Mouse (Mus musculus) embryonic facial prominence, embryonic 10.5 days (tissue): ENCODE measurements around the gene Med11. TPM values are rescaled to one million over a fixed set of nuclear protein-coding genes. Genes with fewer than 3 reads are reported as not detected.
"Not testable (repeated sequence)": the region's sequence is repeated elsewhere in the genome, so short reads cannot be mapped to it uniquely, and the experiment has no call there.

Source experiments
- DNase-seq: peaks from one replicate; pipeline ENCODE4 v3.0.0-alpha.2; 2017; ENCODE audit warnings: low spot score
- H3K27ac ChIP-seq: fragments of 300-500 bp; sonication (generic); replicated peaks from 2 replicates; pipeline ENCODE4 v1.5.1; 2016; ENCODE audit warnings: mild to moderate bottlenecking
- H3K27me3 ChIP-seq: fragments of 300-500 bp; sonication (generic); replicated peaks from 2 replicates; pipeline ENCODE4 v1.6.1; 2016; ENCODE audit warnings: low read depth, mild to moderate bottlenecking; ENCODE audit not compliant: poor library complexity, severe bottlenecking
- H3K36me3 ChIP-seq: fragments of 300-500 bp; sonication (generic); replicated peaks from 2 replicates; pipeline ENCODE4 v1.6.1; 2016; ENCODE audit warnings: mild to moderate bottlenecking, moderate library complexity
- H3K4me1 ChIP-seq: fragments of 300-500 bp; sonication (generic); 2 replicates; pipeline ENCODE4 v1.6.1; 2016
- H3K4me3 ChIP-seq: fragments of 300-500 bp; sonication (generic); 2 replicates; pipeline ENCODE4 v1.5.1; 2016; ENCODE audit warnings: mild to moderate bottlenecking, moderate library complexity
- H3K9me3 ChIP-seq: fragments of 300-500 bp; sonication (generic); 2 replicates; pipeline ENCODE4 v1.6.1; 2016; ENCODE audit warnings: mild to moderate bottlenecking
- WGBS: fragments of 180-500 bp; shearing (Covaris S2); methylation state at CpG from one replicate; pipeline ENCODE4 v1.1.7; 2016; 5-methylcytosine and 5-hydroxymethylcytosine counted together
- polyA plus RNA-seq: library from polyadenylated mRNA; unstranded; fragments of >200 nt; fragmentation: Nextera tagmentation; extraction: Ambion mirVana; gene quantifications from 2 replicates; pipeline ENCODE4 v1.2.1, GENCODE M21; 2016

Gene Med11
- 44.1 TPM in 2 replicates for polyA plus RNA-seq

- Histone ChIP-seq H3K9me3 (no peaks in the 10 kb centered on the region), H3K4me1 (peaks cover 19% of the 10 kb centered on the region), H3K36me3 (peaks cover 17% of the 10 kb centered on the region), H3K4me3 (peak within 1 kb of the TSS; percentile 82), H3K27me3 (no peaks in the 10 kb centered on the region), H3K27ac (peak within 1 kb of the TSS; percentile 97)
- DNase-seq: peak; percentile 96
- under 1% methylated on average over 46 of the region's 46 CpGs for WGBS
These were observed at the start of gene Med11 for GRCm38 (mm10) chr11:70451797-70452498. Gene Med11, plus strand, starts transcription at chr11:70451919.

GRCm38 (mm10) chr11:70403598-70403997, 48.1 kb upstream of the Med11 start:
- no peak for DNase-seq
- H3K4me1 ChIP-seq: peaks cover 13% of the 10 kb centered on the region
- no peak overlapping the region for H3K4me3 ChIP-seq
- 90% methylated on average over 2 of the region's 2 CpGs for WGBS
- H3K27me3 ChIP-seq: no peaks in the 10 kb centered on the region
- H3K36me3 ChIP-seq: peaks cover 96% of the 10 kb centered on the region
- no peak overlapping the region for H3K27ac ChIP-seq
- H3K9me3 ChIP-seq: no peaks in the 10 kb centered on the region

GRCm38 (mm10) chr11:70409594-70410296, 42.0 kb upstream of the Med11 start, which contains the start of gene Pelp1:
Gene Pelp1, minus strand, starts transcription at chr11:70410031.
- no peaks in the 10 kb centered on the region for H3K27me3 ChIP-seq
- no peaks in the 10 kb centered on the region for H3K9me3 ChIP-seq
- peak; percentile 99 for DNase-seq
- H3K36me3 ChIP-seq: peaks cover 34% of the 10 kb centered on the region
- WGBS: under 1% methylated on average over 59 of the region's 59 CpGs
- peak within 1 kb of the TSS; percentile 95 for H3K27ac ChIP-seq
- H3K4me3 ChIP-seq: peak within 1 kb of the TSS; percentile 91
- H3K4me1 ChIP-seq: peaks cover 25% of the 10 kb centered on the region

- Histone ChIP-seq H3K27me3 (no peaks in the 10 kb centered on the region), H3K27ac (peak overlapping the region; percentile 95), H3K9me3 (no peaks in the 10 kb centered on the region), H3K4me1 (peaks cover 25% of the 10 kb centered on the region), H3K4me3 (peak overlapping the region; percentile 91), H3K36me3 (peaks cover 29% of the 10 kb centered on the region)
- DNase-seq: no peak
- WGBS: 65% methylated on average over 6 of the region's 6 CpGs
These were observed 41.4 kb upstream of the Med11 start for GRCm38 (mm10) chr11:70410297-70410643.

GRCm38 (mm10) chr11:70412591-70412990, 39.1 kb upstream of the Med11 start:
- Histone ChIP-seq H3K4me3 (no peak overlapping the region), H3K27ac (no peak overlapping the region), H3K36me3 (peaks cover 7% of the 10 kb centered on the region), H3K4me1 (peaks cover 21% of the 10 kb centered on the region), H3K27me3 (no peaks in the 10 kb centered on the region), H3K9me3 (no peaks in the 10 kb centered on the region)
- no peak for DNase-seq
- 79% methylated on average over 5 of the region's 5 CpGs for WGBS

- Histone ChIP-seq H3K27me3 (no peaks in the 10 kb centered on the region), H3K4me1 (peaks cover 9% of the 10 kb centered on the region), H3K9me3 (no peaks in the 10 kb centered on the region), H3K27ac (no peak overlapping the region), H3K36me3 (no peaks in the 10 kb centered on the region), H3K4me3 (no peak overlapping the region)
- WGBS: 16% methylated on average over 3 of the region's 3 CpGs
- DNase-seq: peak; percentile 76
These were observed 37.8 kb upstream of the Med11 start for GRCm38 (mm10) chr11:70413961-70414360.

GRCm38 (mm10) chr11:70418199-70418598, 33.5 kb upstream of the Med11 start:
- Histone ChIP-seq H3K27ac (no peak overlapping the region), H3K9me3 (no peaks in the 10 kb centered on the region), H3K4me3 (no peak overlapping the region), H3K4me1 (no peaks in the 10 kb centered on the region), H3K36me3 (no peaks in the 10 kb centered on the region), H3K27me3 (no peaks in the 10 kb centered on the region)
- WGBS: 70% methylated on average over 4 of the region's 4 CpGs
- DNase-seq: no peak

GRCm38 (mm10) chr11:70419486-70419885, 32.2 kb upstream of the Med11 start:
- no peak overlapping the region for H3K4me3 ChIP-seq
- 75% methylated on average over 5 of the region's 5 CpGs for WGBS
- H3K9me3 ChIP-seq: no peaks in the 10 kb centered on the region

GRCm38 (mm10) chr11:70426598-70426997, 25.1 kb upstream of the Med11 start:
- H3K27ac ChIP-seq, H3K27me3 ChIP-seq, DNase-seq, H3K36me3 ChIP-seq, H3K4me3 ChIP-seq, H3K4me1 ChIP-seq, H3K9me3 ChIP-seq: not testable (repeated sequence)
- WGBS: 85% methylated on average over 6 of the region's 6 CpGs

More at GRCm38 (mm10) chr11:70419486-70419885, 32.2 kb upstream of the Med11 start:
- Histone ChIP-seq H3K36me3 (no peaks in the 10 kb centered on the region), H3K27me3 (no peaks in the 10 kb centered on the region), H3K27ac (no peak overlapping the region), H3K4me1 (no peaks in the 10 kb centered on the region)
- no peak for DNase-seq

GRCm38 (mm10) chr11:70431574-70431973, 20.1 kb upstream of the Med11 start:
- H3K4me3 ChIP-seq: peak overlapping the region; percentile 88
- peaks cover 43% of the 10 kb centered on the region for H3K4me1 ChIP-seq
- H3K9me3 ChIP-seq: no peaks in the 10 kb centered on the region
- peaks cover 15% of the 10 kb centered on the region for H3K36me3 ChIP-seq
- H3K27ac ChIP-seq: peak overlapping the region; percentile 92
- no peaks in the 10 kb centered on the region for H3K27me3 ChIP-seq
- 32% methylated on average over 5 of the region's 5 CpGs for WGBS
- DNase-seq: no peak

GRCm38 (mm10) chr11:70432048-70432894, 19.4 kb upstream of the Med11 start, which contains the start of gene Arrb2:
Gene Arrb2, plus strand, starts transcription at chr11:70432635.
- no peaks in the 10 kb centered on the region for H3K27me3 ChIP-seq
- DNase-seq: peak; percentile 99
- WGBS: under 1% methylated on average over 75 of the region's 75 CpGs

GRCm38 (mm10) chr11:70432895-70433568, 18.7 kb upstream of the Med11 start:
- DNase-seq: peak; percentile 67
- H3K9me3 ChIP-seq: no peaks in the 10 kb centered on the region
- no peaks in the 10 kb centered on the region for H3K27me3 ChIP-seq
- peaks cover 29% of the 10 kb centered on the region for H3K36me3 ChIP-seq
- WGBS: 9% methylated on average over 15 of the region's 15 CpGs
- H3K4me1 ChIP-seq: peaks cover 43% of the 10 kb centered on the region
- peak overlapping the region; percentile 88 for H3K4me3 ChIP-seq
- H3K27ac ChIP-seq: peak overlapping the region; percentile 92

More at GRCm38 (mm10) chr11:70432048-70432894, 19.4 kb upstream of the Med11 start, which contains the start of gene Arrb2:
- Histone ChIP-seq H3K4me1 (peaks cover 43% of the 10 kb centered on the region), H3K27ac (peak within 1 kb of the TSS; percentile 92), H3K36me3 (peaks cover 22% of the 10 kb centered on the region), H3K4me3 (peak within 1 kb of the TSS; percentile 88), H3K9me3 (no peaks in the 10 kb centered on the region)
